Mouse (Mus musculus) layer of hippocampus, postnatal 36 days (tissue): ENCODE measurements around the gene Sdr9c7. TPM values are rescaled to one million over a fixed set of nuclear protein-coding genes. Genes with fewer than 3 reads are reported as not detected.
"Not testable (repeated sequence)": the region's sequence is repeated elsewhere in the genome, so short reads cannot be mapped to it uniquely, and the experiment has no call there.

Source experiments
- DNase-seq, 2 experiments: peaks; one replicate each; pipeline ENCODE4 v3.0.0; 2022
- total RNA-seq, 2 experiments: library from RNA; stranded (reverse); gene quantifications; 2 replicates each; pipeline ENCODE4 v1.2.3; 2021

Gene Sdr9c7
- not detected for total RNA-seq

GRCm38 (mm10) chr10:127898218-127898617 lies at the start of gene Sdr9c7:
TSS of gene Sdr9c7 (plus strand) at chr10:127898518.
- DNase-seq: no peak

- no peak for DNase-seq
Observed at GRCm38 (mm10) chr10:127849628-127850027, 48.7 kb upstream of the Sdr9c7 start, which contains the start of gene Rdh19. TSS of gene Rdh19 (plus strand) at chr10:127849928.

GRCm38 (mm10) chr10:127856376-127856775 lies 41.9 kb upstream of the Sdr9c7 start:
- no peak for DNase-seq

- no peak for DNase-seq
Observed at GRCm38 (mm10) chr10:127864931-127865330, 33.4 kb upstream of the Sdr9c7 start.

GRCm38 (mm10) chr10:127866232-127866631 lies 32.1 kb upstream of the Sdr9c7 start, which contains the start of gene Rdh16f2:
TSS of gene Rdh16f2 (plus strand) at chr10:127866474.
- no peak for DNase-seq

- DNase-seq: no peak
Observed at GRCm38 (mm10) chr10:127872484-127872883, 25.8 kb upstream of the Sdr9c7 start.

- no peak for DNase-seq
Observed at GRCm38 (mm10) chr10:127877681-127878080, 20.6 kb upstream of the Sdr9c7 start.

- no peak for DNase-seq
Observed at GRCm38 (mm10) chr10:127878262-127879057, 19.9 kb upstream of the Sdr9c7 start.

- DNase-seq: no peak
Observed at GRCm38 (mm10) chr10:127879155-127879688, 19.1 kb upstream of the Sdr9c7 start.

GRCm38 (mm10) chr10:127881041-127881440 lies 17.3 kb upstream of the Sdr9c7 start:
- no peak for DNase-seq

- no peak for DNase-seq
Observed at GRCm38 (mm10) chr10:127886551-127886950, 11.8 kb upstream of the Sdr9c7 start.

- no peak for DNase-seq
Observed at GRCm38 (mm10) chr10:127886971-127887370, 11.3 kb upstream of the Sdr9c7 start.

GRCm38 (mm10) chr10:127888605-127889004 lies 9.7 kb upstream of the Sdr9c7 start, which contains the start of gene Rdh7:
TSS of gene Rdh7 (minus strand) at chr10:127888817.
- DNase-seq: no peak

- DNase-seq: no peak
Observed at GRCm38 (mm10) chr10:127891481-127891880, 6.8 kb upstream of the Sdr9c7 start.

GRCm38 (mm10) chr10:127893163-127894022 lies 4.9 kb upstream of the Sdr9c7 start:
- not testable (repeated sequence) for DNase-seq

GRCm38 (mm10) chr10:127896705-127897104 lies 1.6 kb upstream of the Sdr9c7 start:
- DNase-seq: no peak

GRCm38 (mm10) chr10:127897506-127897905 lies 812 bp upstream of the Sdr9c7 start:
- DNase-seq: no peak

- no peak for DNase-seq
Observed at GRCm38 (mm10) chr10:127899783-127900182, 1.5 kb downstream of the Sdr9c7 start.

- DNase-seq: no peak
Observed at GRCm38 (mm10) chr10:127901751-127902150, 3.4 kb downstream of the Sdr9c7 start.

GRCm38 (mm10) chr10:127903116-127903515 lies 4.8 kb downstream of the Sdr9c7 start:
- DNase-seq: no peak

GRCm38 (mm10) chr10:127904718-127905446 lies 6.6 kb downstream of the Sdr9c7 start:
- DNase-seq: no peak

GRCm38 (mm10) chr10:127906138-127906537 lies 7.8 kb downstream of the Sdr9c7 start:
- DNase-seq: no peak
